Mouse (Mus musculus) forebrain, embryonic 13.5 days (tissue): ENCODE measurements around the gene Rab5if. TPM values are rescaled to one million over a fixed set of nuclear protein-coding genes. Genes with fewer than 3 reads are reported as not detected.
"Not testable (repeated sequence)": the region's sequence is repeated elsewhere in the genome, so short reads cannot be mapped to it uniquely, and the experiment has no call there.

Experiments used
- ATAC-seq: fragments of 200-750 bp; cut with Nextera tagmentation; 2 replicates; pipeline ENCODE4 v1.8.0; 2017
- H3K27ac ChIP-seq: fragments of 300-500 bp; sonication (generic); 2 replicates; pipeline ENCODE4 v1.5.1; 2015; ENCODE audit warnings: inconsistent platforms, mild to moderate bottlenecking, moderate library complexity
- H3K27me3 ChIP-seq: fragments of 300-500 bp; sonication (generic); 2 replicates; pipeline ENCODE4 v1.6.1; 2015; ENCODE audit warnings: mild to moderate bottlenecking, inconsistent platforms
- H3K36me3 ChIP-seq: fragments of 300-500 bp; sonication (generic); 2 replicates; pipeline ENCODE4 v1.6.1; 2015; ENCODE audit warnings: mild to moderate bottlenecking, inconsistent platforms; ENCODE audit not compliant: poor library complexity, severe bottlenecking
- H3K4me1 ChIP-seq: fragments of 300-500 bp; sonication (generic); 2 replicates; pipeline ENCODE4 v1.6.1; 2015; ENCODE audit warnings: inconsistent platforms
- H3K4me2 ChIP-seq: fragments of 300-500 bp; sonication (generic); 2 replicates; pipeline ENCODE4 v1.6.1; 2015; ENCODE audit warnings: inconsistent platforms, mild to moderate bottlenecking, moderate library complexity
- H3K4me3 ChIP-seq: fragments of 300-500 bp; sonication (generic); 2 replicates; pipeline ENCODE4 v1.5.1; 2015; ENCODE audit warnings: mild to moderate bottlenecking, inconsistent platforms
- H3K9ac ChIP-seq: fragments of 300-500 bp; sonication (generic); 2 replicates; pipeline ENCODE4 v1.6.1; 2015; ENCODE audit warnings: mild to moderate bottlenecking, inconsistent platforms
- H3K9me3 ChIP-seq: fragments of 300-500 bp; sonication (generic); replicated peaks from 2 replicates; pipeline ENCODE4 v1.6.1; 2016; ENCODE audit warnings: inconsistent platforms
- WGBS: fragments of 180-500 bp; shearing (Covaris S2); methylation state at CpG from one replicate; pipeline ENCODE4 v1.1.7; 2015; 5-methylcytosine and 5-hydroxymethylcytosine counted together
- polyA plus RNA-seq: library from polyadenylated mRNA; unstranded; fragments of >200 nt; fragmentation: Nextera tagmentation; extraction: Ambion mirVana; gene quantifications from 2 replicates; pipeline ENCODE4 v1.2.1, GENCODE M21; 2015

Rab5if gene
- polyA plus RNA-seq, 1 experiment from 2014 or later = 168 TPM

DNA sequence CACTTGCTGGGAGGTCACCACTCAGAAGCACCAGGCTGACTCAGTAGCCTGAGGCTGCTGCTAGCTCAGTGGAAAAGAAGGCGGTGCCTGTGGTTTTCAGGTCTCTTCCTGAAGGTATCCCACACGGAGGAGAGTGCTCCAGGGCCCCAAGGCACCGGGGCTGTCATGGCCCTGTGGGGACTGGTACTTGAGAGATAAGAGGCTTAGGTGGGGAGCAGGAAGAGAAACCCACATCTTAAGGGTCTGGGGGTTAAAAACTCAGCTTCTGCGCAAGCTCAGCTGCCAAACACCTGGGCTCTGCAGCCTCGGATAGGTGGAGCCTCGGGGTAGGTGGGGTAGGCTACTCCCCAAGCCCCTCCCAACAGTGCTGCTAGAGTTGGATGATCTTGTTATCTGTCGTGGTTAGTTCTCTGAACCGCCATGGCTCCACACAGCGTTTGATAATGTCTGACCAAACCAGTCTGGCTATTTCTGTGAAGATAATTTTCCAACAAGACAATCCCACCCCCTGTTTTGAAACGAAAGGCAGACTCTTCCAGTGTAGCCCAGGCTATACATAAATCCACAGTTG lies 19.6 kb downstream of the Rab5if start:
- Histone ChIP-seq H3K36me3 (no peaks in the 10 kb centered on the region), H3K4me1 (no peaks in the 10 kb centered on the region), H3K4me2 (no peak overlapping the region), H3K27me3 (no peaks in the 10 kb centered on the region), H3K9me3 (no peaks in the 10 kb centered on the region), H3K27ac (no peak overlapping the region), H3K4me3 (no peak overlapping the region), H3K9ac (no peak overlapping the region)
- ATAC-seq = no peak
- WGBS = 49% methylated on average over 10 of the region's 10 CpGs

DNA sequence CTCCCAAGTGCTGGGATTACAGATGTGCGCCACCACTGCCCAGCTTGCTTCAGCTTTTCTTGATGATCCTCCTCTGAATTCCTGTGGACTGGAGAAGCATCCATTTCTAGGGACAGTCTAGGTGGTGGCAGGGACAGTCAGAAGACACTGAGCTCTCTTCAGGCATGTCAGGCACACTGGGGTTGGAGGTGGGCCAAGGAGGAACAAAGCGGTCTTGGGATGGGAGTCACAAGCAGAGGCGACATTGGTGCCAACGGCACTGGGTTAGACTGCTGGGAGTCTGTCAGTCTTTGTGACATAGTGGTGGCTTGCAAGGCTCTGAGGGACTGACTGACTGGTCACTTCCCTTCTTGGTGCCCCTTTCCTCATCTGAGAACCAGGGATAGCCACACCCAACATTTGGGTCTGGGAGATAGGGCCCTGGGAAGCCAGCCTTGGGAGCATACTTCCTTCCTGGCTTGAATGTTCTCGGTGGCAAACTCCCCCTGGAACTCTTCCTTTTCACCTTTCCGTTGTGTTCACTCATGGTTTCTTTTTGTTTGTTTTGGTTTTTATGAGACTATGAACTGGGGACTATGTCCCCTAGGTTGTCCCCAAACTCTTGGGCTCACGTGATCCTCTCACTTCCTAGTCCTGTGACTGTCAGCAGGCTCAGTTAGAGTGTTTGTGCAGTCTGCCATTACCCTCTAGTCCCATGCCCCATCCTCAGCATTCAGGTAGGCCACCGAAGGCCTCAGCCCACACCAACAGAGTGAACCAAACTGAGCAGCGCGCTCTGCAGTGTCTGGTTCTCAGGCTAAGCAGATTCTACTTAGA lies 21.7 kb downstream of the Rab5if start:
- H3K27ac ChIP-seq = no peak overlapping the region
- H3K4me3 ChIP-seq = no peak overlapping the region
- no peaks in the 10 kb centered on the region for H3K36me3 ChIP-seq
- H3K9me3 ChIP-seq = no peaks in the 10 kb centered on the region
- H3K4me1 ChIP-seq = no peaks in the 10 kb centered on the region
- no peak overlapping the region for H3K9ac ChIP-seq
- ATAC-seq = no peak
- WGBS = 86% methylated on average over 10 of the region's 10 CpGs
- H3K4me2 ChIP-seq = no peak overlapping the region
- H3K27me3 ChIP-seq = no peaks in the 10 kb centered on the region

DNA sequence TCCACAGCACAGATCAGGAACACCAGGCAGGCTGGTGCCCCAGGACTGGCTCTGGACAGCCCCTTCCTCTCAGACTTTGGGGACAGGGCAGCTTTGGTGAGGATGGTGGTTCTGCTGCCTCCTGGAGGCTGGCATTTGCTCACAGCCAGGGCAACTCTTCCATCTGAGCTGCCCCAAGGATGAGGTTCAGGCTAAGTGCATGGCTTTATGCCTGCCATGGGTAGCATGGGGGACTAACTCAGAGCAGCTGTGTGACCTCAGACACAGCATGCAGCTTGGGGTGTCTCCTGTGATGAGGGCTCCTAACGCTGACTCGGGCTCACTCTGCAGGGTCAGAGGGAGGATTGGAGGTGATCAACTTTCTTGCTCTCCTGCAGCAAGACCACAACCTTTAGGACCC lies 22.7 kb downstream of the Rab5if start:
- WGBS = 87% methylated on average over 2 of the region's 2 CpGs
- not testable (repeated sequence) for H3K36me3 ChIP-seq

DNA sequence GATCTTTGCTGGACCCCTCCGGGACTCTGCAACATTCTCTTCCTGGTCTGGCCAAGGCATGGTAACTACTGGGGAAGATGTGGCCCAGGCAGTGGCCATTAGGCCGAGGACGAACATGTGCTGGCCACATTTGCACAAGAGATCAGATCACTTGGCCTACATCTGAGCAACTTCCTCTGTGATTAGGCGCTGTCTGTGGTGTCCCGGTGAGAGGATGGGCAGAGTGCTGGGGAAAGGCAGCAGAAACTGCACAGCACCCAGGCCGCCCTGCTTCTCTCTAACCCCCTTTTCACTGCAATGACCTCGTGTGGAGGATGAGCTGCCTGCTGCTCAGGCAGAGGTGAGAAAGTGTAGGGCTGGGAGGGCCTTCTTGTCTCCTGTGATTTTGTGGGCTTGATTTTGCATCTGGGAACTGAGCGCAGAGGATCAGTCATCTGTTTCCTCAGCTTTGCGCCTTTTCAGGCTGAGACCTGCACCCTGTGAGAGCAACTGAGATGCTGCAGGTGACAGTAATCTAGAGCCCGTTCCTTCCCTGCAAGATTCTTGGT lies 23.2 kb downstream of the Rab5if start:
- no peaks in the 10 kb centered on the region for H3K4me1 ChIP-seq
- H3K4me2 ChIP-seq = no peak overlapping the region
- no peak overlapping the region for H3K9ac ChIP-seq
- H3K9me3 ChIP-seq = no peaks in the 10 kb centered on the region
- H3K27ac ChIP-seq = no peak overlapping the region
- H3K4me3 ChIP-seq = no peak overlapping the region
- 82% methylated on average over 10 of the region's 10 CpGs for WGBS
- H3K36me3 ChIP-seq = no peaks in the 10 kb centered on the region
- no peaks in the 10 kb centered on the region for H3K27me3 ChIP-seq
- ATAC-seq = no peak

More for the DNA sequence above, 22.7 kb downstream of the Rab5if start:
- not testable (repeated sequence) for H3K4me2 ChIP-seq, H3K9me3 ChIP-seq, H3K9ac ChIP-seq, H3K27ac ChIP-seq, H3K27me3 ChIP-seq, ATAC-seq, H3K4me3 ChIP-seq, H3K4me1 ChIP-seq

DNA sequence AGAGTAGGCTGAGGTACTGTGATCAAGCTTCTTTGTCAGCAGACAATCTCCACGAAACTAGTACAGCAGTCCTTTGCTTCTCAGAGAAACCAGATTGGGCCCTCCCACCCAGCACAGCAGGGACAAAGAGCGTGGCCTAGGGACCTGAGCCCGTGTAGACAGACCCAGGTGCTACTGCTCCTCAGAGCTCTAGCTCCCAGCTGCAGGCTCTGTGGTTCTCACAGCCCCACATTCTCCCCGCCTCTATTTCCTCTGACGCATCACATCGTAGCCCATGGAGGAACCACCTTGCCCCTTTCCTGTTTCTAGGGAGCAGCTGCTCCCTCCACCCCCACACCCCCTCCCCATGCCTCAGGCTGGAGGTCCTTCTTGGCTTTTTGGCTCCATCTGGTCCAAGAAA lies 24.1 kb downstream of the Rab5if start, which contains the start of gene Sla2:
TSS of gene Sla2 (minus strand) at position 176 of the 400 bp plus-strand sequence.
- peaks cover 3% of the 10 kb centered on the region for H3K4me1 ChIP-seq
- no peak within 1 kb of the TSS for H3K9ac ChIP-seq
- no peak within 1 kb of the TSS for H3K27ac ChIP-seq
- H3K36me3 ChIP-seq = no peaks in the 10 kb centered on the region
- ATAC-seq = no peak
- WGBS = 79% methylated on average over 6 of the region's 6 CpGs
- no peaks in the 10 kb centered on the region for H3K9me3 ChIP-seq
- H3K4me3 ChIP-seq = no peak within 1 kb of the TSS
- no peak within 1 kb of the TSS for H3K4me2 ChIP-seq
- no peaks in the 10 kb centered on the region for H3K27me3 ChIP-seq

DNA sequence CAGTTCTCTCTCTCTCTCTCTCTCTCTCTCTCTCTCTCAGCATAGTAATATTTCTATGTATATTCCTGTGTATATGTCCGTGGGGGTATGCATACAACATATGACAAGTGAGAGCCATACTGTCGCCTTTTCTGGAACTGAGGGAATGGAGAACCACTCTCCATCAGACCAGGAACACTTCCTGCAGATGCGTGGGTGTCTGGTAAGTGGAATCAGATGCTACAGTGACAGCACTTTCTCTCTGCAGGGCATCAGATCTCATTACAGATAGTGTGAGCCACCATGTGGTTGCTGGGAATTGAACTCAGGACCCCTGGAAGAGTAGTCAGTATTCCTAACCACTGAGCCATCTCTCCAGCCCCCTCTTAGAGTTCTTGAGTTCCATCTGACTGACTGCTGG lies 25.6 kb downstream of the Rab5if start:
- H3K27ac ChIP-seq = no peak overlapping the region
- H3K9ac ChIP-seq = no peak overlapping the region
- H3K4me3 ChIP-seq = no peak overlapping the region
- no peak for ATAC-seq
- H3K4me1 ChIP-seq = peaks cover 8% of the 10 kb centered on the region
- H3K4me2 ChIP-seq = no peak overlapping the region
- WGBS = 73% methylated on average over 3 of the region's 3 CpGs
- no peaks in the 10 kb centered on the region for H3K36me3 ChIP-seq
- H3K27me3 ChIP-seq = no peaks in the 10 kb centered on the region
- H3K9me3 ChIP-seq = no peaks in the 10 kb centered on the region

DNA sequence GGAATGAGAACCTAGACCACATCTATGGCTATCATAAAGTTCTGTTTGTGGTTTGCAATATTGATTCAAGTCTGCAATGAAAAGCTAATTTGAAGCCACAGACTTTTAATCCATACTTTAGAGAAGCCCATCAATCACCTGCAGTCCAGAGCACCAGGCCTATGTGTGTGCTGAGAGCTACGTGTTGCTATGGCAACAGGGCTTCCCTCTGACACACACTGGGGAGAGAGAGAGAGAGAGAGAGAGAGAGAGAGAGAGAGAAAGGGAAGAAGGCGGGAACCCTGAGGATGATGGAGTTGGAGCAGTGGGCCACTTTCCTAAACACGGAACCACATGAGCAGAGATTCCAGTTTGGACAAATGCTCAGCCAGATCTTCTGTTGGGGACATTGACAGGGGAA lies 29.3 kb downstream of the Rab5if start:
- ATAC-seq = no peak
- Histone ChIP-seq H3K4me1 (peaks cover 8% of the 10 kb centered on the region), H3K9ac (no peak overlapping the region), H3K36me3 (no peaks in the 10 kb centered on the region), H3K4me2 (no peak overlapping the region), H3K27me3 (no peaks in the 10 kb centered on the region), H3K9me3 (no peaks in the 10 kb centered on the region), H3K27ac (no peak overlapping the region), H3K4me3 (no peak overlapping the region)
- WGBS = 41% methylated on average over 3 of the region's 3 CpGs

DNA sequence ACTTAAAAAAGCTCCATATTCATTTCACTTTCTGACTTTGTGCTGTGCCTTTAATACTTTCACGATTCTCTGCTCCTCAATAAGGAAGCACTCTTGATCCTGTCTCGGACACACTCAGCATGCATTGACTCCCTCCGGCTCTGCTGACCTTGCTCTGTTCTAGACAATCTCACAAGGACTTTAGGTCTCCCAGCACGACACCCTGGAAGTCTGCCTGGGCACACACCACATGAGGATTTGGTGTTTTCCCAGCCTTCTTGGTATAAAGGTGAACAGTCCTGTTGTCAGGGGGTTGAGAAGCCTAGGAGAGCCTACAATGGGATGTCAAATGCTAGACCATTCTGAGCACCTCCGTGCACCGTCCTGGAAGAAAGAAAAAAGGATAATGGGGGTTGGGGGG lies 29.9 kb downstream of the Rab5if start:
- Histone ChIP-seq H3K4me2 (no peak overlapping the region), H3K4me3 (no peak overlapping the region), H3K9me3 (no peaks in the 10 kb centered on the region), H3K4me1 (peaks cover 8% of the 10 kb centered on the region), H3K27ac (no peak overlapping the region), H3K27me3 (no peaks in the 10 kb centered on the region), H3K9ac (no peak overlapping the region), H3K36me3 (no peaks in the 10 kb centered on the region)
- ATAC-seq = no peak
- WGBS = 70% methylated on average over 6 of the region's 6 CpGs

DNA sequence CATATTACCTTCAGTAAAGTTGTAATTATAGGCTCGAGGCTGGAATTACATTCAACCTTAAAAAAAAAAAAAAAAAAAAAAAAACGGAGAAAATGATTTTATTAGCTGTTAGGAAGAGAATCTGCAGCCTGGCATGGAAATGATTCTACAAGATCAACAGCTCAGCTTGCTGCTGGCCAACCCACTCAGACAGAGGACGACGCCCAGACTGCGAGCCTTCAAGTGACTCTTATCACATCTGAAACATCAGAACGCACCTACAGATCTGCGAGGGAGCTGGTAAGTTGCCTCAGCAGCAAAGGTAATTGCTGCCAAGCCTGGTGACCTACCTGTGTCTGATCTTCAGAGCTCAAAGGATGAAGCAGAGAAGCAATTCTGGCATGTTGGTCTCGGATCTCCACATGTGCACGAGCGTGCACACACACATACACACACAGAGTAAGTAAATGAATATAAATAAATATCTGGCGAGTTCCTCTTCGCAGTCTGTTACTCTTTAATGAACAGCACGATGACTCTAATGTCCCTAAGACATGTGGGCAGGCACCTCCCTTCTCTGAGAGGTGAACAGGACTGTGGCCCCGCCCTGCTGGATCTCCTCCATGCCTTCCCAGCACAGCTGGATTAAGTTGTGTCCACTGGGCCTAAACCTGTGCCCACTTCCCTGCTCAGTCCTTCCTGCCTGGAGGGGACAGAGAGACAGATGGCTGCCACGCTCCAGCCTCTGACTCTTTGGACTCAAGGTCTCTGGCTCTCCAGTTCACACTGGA lies 31.8 kb downstream of the Rab5if start:
- WGBS = 87% methylated on average over 15 of the region's 15 CpGs
- Histone ChIP-seq H3K4me1 (peaks cover 8% of the 10 kb centered on the region), H3K27me3 (no peaks in the 10 kb centered on the region), H3K36me3 (no peaks in the 10 kb centered on the region), H3K9ac (no peak overlapping the region), H3K27ac (no peak overlapping the region), H3K4me2 (no peak overlapping the region), H3K9me3 (no peaks in the 10 kb centered on the region), H3K4me3 (no peak overlapping the region)
- ATAC-seq = no peak

DNA sequence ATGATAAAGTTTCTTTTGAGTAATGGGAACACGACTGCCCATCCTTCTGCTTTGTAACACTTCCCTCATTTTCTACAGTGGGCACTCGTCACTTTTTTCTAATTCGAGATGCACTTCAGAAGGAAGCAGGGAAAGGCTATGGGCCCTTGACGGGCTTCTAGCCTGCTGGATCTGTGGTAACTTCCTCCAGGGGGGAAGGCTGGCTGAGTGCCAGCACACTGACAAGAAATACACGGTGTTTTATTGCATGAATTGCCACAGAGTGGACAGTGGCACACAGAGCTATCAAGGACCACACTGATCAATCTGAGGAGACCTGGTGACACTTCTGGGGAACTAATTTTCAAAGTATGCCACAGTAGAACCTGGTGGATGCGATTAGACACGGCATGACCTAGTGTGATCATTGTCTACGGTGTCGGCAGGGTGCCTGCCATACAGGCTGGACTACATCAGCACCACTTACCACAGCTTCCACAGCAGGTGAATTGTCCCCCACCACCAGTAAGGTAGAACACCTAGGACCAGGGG lies 33.5 kb downstream of the Rab5if start:
- 71% methylated on average over 9 of the region's 9 CpGs for WGBS
- Histone ChIP-seq H3K4me2 (no peak overlapping the region), H3K9me3 (no peaks in the 10 kb centered on the region), H3K9ac (no peak overlapping the region), H3K27ac (no peak overlapping the region), H3K36me3 (no peaks in the 10 kb centered on the region), H3K4me3 (no peak overlapping the region), H3K27me3 (no peaks in the 10 kb centered on the region), H3K4me1 (peaks cover 8% of the 10 kb centered on the region)
- ATAC-seq = no peak

DNA sequence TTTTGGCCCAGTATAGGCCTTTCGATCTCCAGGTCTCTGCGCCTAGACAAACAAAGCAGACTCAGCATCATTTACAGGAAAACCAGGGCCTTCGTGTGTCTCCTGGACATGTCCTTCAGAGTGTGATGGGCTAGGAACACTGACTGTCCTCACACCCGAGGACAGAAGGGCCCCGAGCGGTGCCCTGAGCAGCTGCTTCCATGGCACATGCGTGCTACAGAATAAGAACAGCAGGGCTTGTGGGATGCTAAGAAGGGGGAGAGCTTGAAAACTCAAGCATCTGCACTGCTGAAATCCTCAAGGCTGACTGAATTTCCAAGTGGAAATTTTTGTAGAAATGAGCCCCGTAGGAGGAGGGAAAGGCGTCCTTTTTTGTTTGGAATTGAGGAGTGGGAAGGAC lies 34.1 kb downstream of the Rab5if start:
- H3K9me3 ChIP-seq = no peaks in the 10 kb centered on the region
- no peaks in the 10 kb centered on the region for H3K36me3 ChIP-seq
- WGBS = 89% methylated on average over 9 of the region's 9 CpGs
- no peak overlapping the region for H3K4me3 ChIP-seq
- no peak overlapping the region for H3K27ac ChIP-seq
- peaks cover 5% of the 10 kb centered on the region for H3K4me1 ChIP-seq
- no peak for ATAC-seq
- H3K9ac ChIP-seq = no peak overlapping the region
- H3K4me2 ChIP-seq = no peak overlapping the region
- no peaks in the 10 kb centered on the region for H3K27me3 ChIP-seq

DNA sequence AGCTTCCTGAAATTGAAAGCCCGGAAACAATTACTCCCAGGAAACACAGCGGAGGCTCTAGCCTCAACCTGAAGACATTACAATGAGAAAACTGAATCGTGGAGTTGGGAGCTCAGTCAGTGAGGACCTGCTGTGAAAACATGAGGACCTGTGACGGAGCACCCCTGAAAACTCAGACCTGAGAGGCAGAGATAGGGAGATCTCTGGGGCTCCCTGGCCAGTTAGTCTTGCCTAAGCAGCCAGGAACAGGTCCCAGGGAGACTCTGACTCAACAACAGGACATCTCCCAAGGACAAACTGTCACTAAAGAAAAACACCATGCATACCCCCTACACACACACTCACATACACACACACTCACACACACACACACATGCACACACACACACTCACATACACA lies 35.4 kb downstream of the Rab5if start:
- H3K27me3 ChIP-seq = no peaks in the 10 kb centered on the region
- WGBS = 81% methylated on average over 4 of the region's 4 CpGs
- H3K36me3 ChIP-seq = no peaks in the 10 kb centered on the region
- no peaks in the 10 kb centered on the region for H3K4me1 ChIP-seq
- H3K4me2 ChIP-seq = no peak overlapping the region
- no peak overlapping the region for H3K27ac ChIP-seq
- no peaks in the 10 kb centered on the region for H3K9me3 ChIP-seq
- no peak overlapping the region for H3K9ac ChIP-seq
- H3K4me3 ChIP-seq = no peak overlapping the region
- no peak for ATAC-seq
